Mouse (Mus musculus) liver, embryonic 14.5 days (tissue): ENCODE data around the gene H2-Eb1. TPM values are rescaled to one million over a fixed set of nuclear protein-coding genes. Genes with fewer than 3 reads are reported as not detected.

Experiments
- ATAC-seq: fragments of 200-750 bp; cut with Nextera tagmentation; 2 replicates; pipeline ENCODE4 v1.8.0; 2017; ENCODE audit warnings: moderate number of reproducible peaks, mild to moderate bottlenecking, moderate library complexity; ENCODE audit not compliant: insufficient read depth
- DNase-seq, 3 experiments: peaks; one replicate each; pipeline ENCODE4 v3.0.0-alpha.2; 2012 to 2013; ENCODE audit warnings: low read depth in 3 of 3, low spot score in 3 of 3
- H3K27ac ChIP-seq: fragments of 300-500 bp; sonication (generic); 2 replicates; pipeline ENCODE4 v1.5.1; 2014; ENCODE audit warnings: moderate library complexity, mild to moderate bottlenecking, control low read depth, inconsistent platforms
- H3K27me3 ChIP-seq: fragments of 300-500 bp; sonication (generic); 2 replicates; pipeline ENCODE4 v1.6.1; 2014; ENCODE audit warnings: mild to moderate bottlenecking, low read length, moderate library complexity; ENCODE audit not compliant: control insufficient read depth, insufficient read depth
- H3K36me3 ChIP-seq: fragments of 300-500 bp; sonication (generic); replicated peaks from 2 replicates; pipeline ENCODE4 v1.6.1; 2014; ENCODE audit warnings: low read depth; ENCODE audit not compliant: control insufficient read depth, insufficient read depth
- H3K4me1 ChIP-seq, 2 experiments: fragments of 200-500 bp in 1 of 2; fragments of 300-500 bp in 1 of 2; sonication (generic) in 1 of 2; replicated peaks; 2 replicates each; pipeline ENCODE4 v1.6.1; 2012 to 2014; ENCODE audit warnings: antibody characterized with exemption in 1 of 2, inconsistent platforms in 1 of 2, low read length in 1 of 2; ENCODE audit not compliant: control insufficient read depth in 2 of 2, insufficient read depth in 2 of 2
- H3K4me2 ChIP-seq: fragments of 300-500 bp; sonication (generic); 2 replicates; pipeline ENCODE4 v1.6.1; 2014; ENCODE audit warnings: low read depth, mild to moderate bottlenecking, control low read depth, moderate library complexity
- H3K4me3 ChIP-seq, 2 experiments: fragments of 200-500 bp in 1 of 2; fragments of 300-500 bp in 1 of 2; sonication (generic) in 1 of 2; 2 replicates each; pipeline ENCODE4 v1.5.1; 2012 to 2014; ENCODE audit warnings: low read depth in 2 of 2, low read length in 2 of 2, mild to moderate bottlenecking in 2 of 2, control low read depth in 1 of 2, inconsistent platforms in 1 of 2, moderate library complexity in 1 of 2; ENCODE audit not compliant: insufficient read depth in 1 of 2
- H3K9ac ChIP-seq: fragments of 300-500 bp; sonication (generic); replicated peaks from 2 replicates; pipeline ENCODE4 v1.6.1; 2014; ENCODE audit warnings: mild to moderate bottlenecking, control low read depth, moderate library complexity
- H3K9me3 ChIP-seq: fragments of 300-500 bp; sonication (generic); 2 replicates; pipeline ENCODE4 v1.6.1; 2016; ENCODE audit warnings: low read length, mixed read lengths; ENCODE audit not compliant: control insufficient read depth
- CTCF ChIP-seq: IDR thresholded peaks from 2 replicates; pipeline ENCODE4 v1.5.1; 2016; ENCODE audit warnings: antibody characterized with exemption, low read depth, control low read depth
- EP300 ChIP-seq: IDR thresholded peaks from 2 replicates; pipeline ENCODE4 v1.6.1; 2016; ENCODE audit warnings: antibody characterized with exemption, low read depth
- WGBS: fragments of 180-500 bp; shearing (Covaris S2); extraction: QIAGEN DNeasy Blood & Tissue Kit; methylation state at CpG from one replicate; pipeline ENCODE4 v1.1.7; 2014; ENCODE audit not compliant: insufficient replicate concordance; 5-methylcytosine and 5-hydroxymethylcytosine counted together
- polyA plus RNA-seq, 2 experiments: library from polyadenylated mRNA; depleted of rRNA in 1 of 2; stranded (reverse) in 1 of 2; unstranded in 1 of 2; fragments of >200 nt; fragmentation: Nextera tagmentation in 1 of 2; extraction: Ambion mirVana in 1 of 2; gene quantifications; 2 replicates each; pipeline versions ENCODE4 v1.2.1 to v1.2.3; 2012 to 2014

Gene H2-Eb1
- polyA plus RNA-seq, 2 experiments, result 0.65 to 0.80 TPM

DNA sequence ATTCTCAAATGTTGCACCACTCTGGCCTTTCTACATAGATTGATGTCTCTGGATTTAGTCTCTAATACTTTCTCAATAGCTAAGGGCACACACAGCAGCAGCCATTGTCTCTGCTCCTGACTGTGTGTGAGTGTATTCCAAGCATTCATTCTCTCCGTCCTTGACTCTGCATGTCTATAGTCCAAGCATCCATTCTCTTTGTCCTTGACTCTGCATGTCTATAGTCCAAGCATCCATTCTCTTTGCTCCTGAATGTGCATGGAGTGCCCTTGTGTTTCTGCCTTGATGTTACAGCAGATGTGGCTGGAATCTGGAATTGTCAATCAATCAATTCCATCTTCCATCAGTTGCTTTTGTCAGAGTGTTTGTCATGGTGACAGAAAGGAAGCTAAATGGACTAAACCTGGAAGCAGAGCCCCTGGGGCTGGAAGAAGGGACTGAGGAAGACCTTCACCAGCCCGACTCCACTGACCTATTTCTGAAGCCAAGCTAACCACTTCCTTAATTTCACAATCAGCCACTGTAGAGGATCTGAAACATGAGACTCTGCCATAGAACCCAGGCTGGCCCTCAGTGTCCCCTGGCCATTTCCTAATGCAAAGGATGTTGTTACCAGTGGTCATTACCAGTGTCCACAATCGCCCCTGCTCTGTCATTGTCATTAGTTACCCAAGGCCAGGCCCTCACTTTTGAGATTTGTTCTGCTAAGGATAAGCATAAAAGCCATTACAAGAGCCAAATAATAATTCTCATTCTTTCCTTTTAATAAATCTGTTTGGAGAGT is 35.1 kb downstream of the H2-Eb1 start:
- Histone ChIP-seq H3K9me3 (no peaks in the 10 kb centered on the region), H3K4me1 (no peaks in the 10 kb centered on the region), H3K27ac (no peak overlapping the region), H3K4me2 (no peak overlapping the region), H3K9ac (no peak overlapping the region), H3K36me3 (no peaks in the 10 kb centered on the region), H3K27me3 (no peaks in the 10 kb centered on the region), H3K4me3 (no peak overlapping the region)
- DNase-seq, result no peak
- no peak for ATAC-seq
- WGBS, result 10% methylated on average over 3 of the region's 3 CpGs
- TF ChIP-seq EP300 (no peak), CTCF (no peak)

GRCm38 (mm10) chr17:34344882-34345281 is 39.2 kb downstream of the H2-Eb1 start:
- TF ChIP-seq EP300 (no peak), CTCF (no peak)
- no peak for ATAC-seq
- no peak overlapping the region for H3K9ac ChIP-seq
- no peaks in the 10 kb centered on the region for H3K4me1 ChIP-seq
- 65% methylated on average over 4 of the region's 4 CpGs for WGBS
- H3K27ac ChIP-seq, result no peak overlapping the region
- no peak overlapping the region for H3K4me2 ChIP-seq
- no peaks in the 10 kb centered on the region for H3K9me3 ChIP-seq
- H3K4me3 ChIP-seq, result no peak overlapping the region
- no peaks in the 10 kb centered on the region for H3K27me3 ChIP-seq
- DNase-seq, result no peak
- no peaks in the 10 kb centered on the region for H3K36me3 ChIP-seq

- no peak for ATAC-seq
Measured at GRCm38 (mm10) chr17:34345486-34345885, 39.8 kb downstream of the H2-Eb1 start.

DNA sequence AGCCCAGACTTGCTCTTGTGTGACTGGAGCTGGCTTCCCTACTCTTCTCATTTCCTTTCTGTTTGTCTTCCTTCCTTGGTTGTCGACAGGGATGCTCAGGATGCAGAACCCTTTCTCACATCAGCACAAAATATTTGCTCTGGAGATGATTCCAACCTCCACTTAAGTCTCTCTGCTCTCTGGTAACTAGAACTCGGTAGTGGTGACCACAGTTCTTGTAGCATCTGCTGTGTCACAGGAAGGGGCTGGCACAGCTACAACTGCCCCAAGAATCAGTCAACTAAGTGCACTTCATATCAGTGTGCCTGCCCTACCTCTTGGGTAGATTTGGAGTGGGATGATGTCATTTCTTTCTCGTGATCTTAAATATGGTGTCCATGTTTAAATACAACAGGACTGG is 40.4 kb downstream of the H2-Eb1 start:
- TF ChIP-seq CTCF (no peak), EP300 (no peak)
- H3K4me1 ChIP-seq, result no peaks in the 10 kb centered on the region
- WGBS, result 19% methylated on average over 3 of the region's 3 CpGs

More at GRCm38 (mm10) chr17:34345486-34345885, 39.8 kb downstream of the H2-Eb1 start:
- Histone ChIP-seq H3K27ac (no peak overlapping the region), H3K4me1 (no peaks in the 10 kb centered on the region), H3K27me3 (no peaks in the 10 kb centered on the region), H3K9ac (no peak overlapping the region), H3K4me2 (no peak overlapping the region), H3K36me3 (no peaks in the 10 kb centered on the region), H3K4me3 (no peak overlapping the region), H3K9me3 (no peaks in the 10 kb centered on the region)
- TF ChIP-seq EP300 (no peak), CTCF (no peak)
- DNase-seq, result no peak
- 51% methylated on average over 7 of the region's 7 CpGs for WGBS

GRCm38 (mm10) chr17:34347606-34348308 is 42.1 kb downstream of the H2-Eb1 start:
- 31% methylated on average over 6 of the region's 6 CpGs for WGBS
- DNase-seq (peak; percentile 11 to 13 (median 11)), ATAC-seq (no peak)
- Histone ChIP-seq H3K4me1 (no peaks in the 10 kb centered on the region), H3K4me3 (no peak overlapping the region), H3K4me2 (no peak overlapping the region), H3K36me3 (no peaks in the 10 kb centered on the region), H3K9ac (no peak overlapping the region), H3K27me3 (no peaks in the 10 kb centered on the region), H3K27ac (no peak overlapping the region), H3K9me3 (no peaks in the 10 kb centered on the region)
- TF ChIP-seq CTCF, result no peak
- TF ChIP-seq EP300, result no peak

More for the DNA sequence above, 40.4 kb downstream of the H2-Eb1 start:
- H3K4me2 ChIP-seq, result no peak overlapping the region
- DNase-seq, result no peak
- H3K27ac ChIP-seq, result no peak overlapping the region
- ATAC-seq, result no peak
- H3K27me3 ChIP-seq, result no peaks in the 10 kb centered on the region
- H3K36me3 ChIP-seq, result no peaks in the 10 kb centered on the region
- H3K9me3 ChIP-seq, result no peaks in the 10 kb centered on the region
- H3K9ac ChIP-seq, result no peak overlapping the region
- no peak overlapping the region for H3K4me3 ChIP-seq
